10 mouse cellular contexts compared by ENCODE assay signal in the genomic region with DNA sequence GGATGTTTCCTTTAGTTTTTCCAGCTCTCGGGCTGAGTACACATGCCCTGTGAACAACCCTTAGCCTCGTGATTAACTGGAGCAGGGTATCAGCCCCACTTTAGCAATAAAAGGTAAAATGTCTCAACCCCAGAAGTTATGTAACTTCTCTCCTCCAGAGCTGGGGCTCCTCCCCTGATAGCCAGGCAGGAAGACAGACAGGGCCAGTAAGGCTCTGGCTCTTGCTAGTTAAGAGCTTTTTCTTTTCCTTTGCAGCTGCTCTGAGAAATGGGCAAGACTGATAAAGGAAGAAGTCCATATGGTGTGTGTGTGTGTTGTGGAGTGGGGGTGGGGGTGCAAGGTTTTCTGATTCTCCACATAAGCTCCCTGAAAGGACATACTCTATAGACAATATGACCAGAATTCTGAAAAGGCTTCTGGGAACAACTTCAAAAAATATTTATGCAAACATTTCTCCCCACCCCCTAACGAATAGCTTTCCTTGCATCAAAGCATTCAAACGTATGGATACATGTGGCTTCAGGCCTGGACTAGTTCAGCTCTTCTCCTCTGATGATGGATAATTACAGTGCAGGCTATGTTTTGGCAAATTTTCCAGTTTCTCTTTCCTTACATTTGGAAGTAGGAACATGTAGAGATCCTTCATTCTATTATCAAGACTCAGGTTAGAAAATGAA. TPM values are rescaled to one million over a fixed set of nuclear protein-coding genes. Genes with fewer than 3 reads are reported as not detected.
DNase-seq lines count a peak whose midpoint lies in the region; ATAC-seq and TF ChIP-seq lines count a peak whose summit lies in the region.
"Had no signal": no experiment of that assay in that cellular context is flagged by ENCODE, and none has a peak within 500 bp of the region (broad histone marks: within the 10 kb centered on the region; RNA-seq: fewer than 3 reads in every experiment).

No protein-coding gene starts in this region.

- no peaks in the 10 kb centered on the region for H3K36me3 ChIP-seq in heart, embryonic 11.5 days (ENCODE audit: control insufficient read depth, insufficient read depth, low read length)
- H3K36me3 ChIP-seq in intestine, postnatal 0 days (ENCODE audit: control insufficient read depth, insufficient read depth), result peaks cover 8% of the 10 kb centered on the region; the same call in 1 of the 2 replicates
- H3K36me3 ChIP-seq in midbrain, embryonic 16.5 days (ENCODE audit: control insufficient read depth, insufficient read depth, low read length), result no peaks in the 10 kb centered on the region

- H3K4me3 ChIP-seq in heart, embryonic 11.5 days (ENCODE audit: low read depth, low read length), result no peak overlapping the region
- no peak overlapping the region for H3K4me3 ChIP-seq in intestine, postnatal 0 days (ENCODE audit: low read depth, low read length)
- H3K4me3 ChIP-seq in midbrain, embryonic 16.5 days (ENCODE audit: low read depth, low read length), result no peak overlapping the region
- H3K4me3 ChIP-seq: neural tube, embryonic 13.5 days had no signal

- no peak overlapping the region for H3K4me2 ChIP-seq in heart, embryonic 11.5 days
- H3K4me2 ChIP-seq in intestine, postnatal 0 days (replicated peaks; ENCODE audit: low read depth), result no peak overlapping the region
- H3K4me2 ChIP-seq in midbrain, embryonic 16.5 days (ENCODE audit: low read length), result no peak overlapping the region
- H3K4me2 ChIP-seq: neural tube, embryonic 13.5 days had no signal

- 57% methylated on average over 4 of the region's 4 CpGs for WGBS in heart, embryonic 11.5 days (ENCODE audit: insufficient replicate concordance)
- WGBS in intestine, postnatal 0 days, result 20% methylated on average over 4 of the region's 4 CpGs
- WGBS in midbrain, embryonic 16.5 days, result 81% methylated on average over 4 of the region's 4 CpGs

- no peak for TF ChIP-seq CTCF in intestine, postnatal 0 days (IDR thresholded peaks at IDR 0.05; ENCODE audit: low read depth)

- H3K4me1 ChIP-seq in heart, embryonic 11.5 days (ENCODE audit: control insufficient read depth, insufficient read depth, low read length), result peaks cover 9% of the 10 kb centered on the region; the same call in 1 of the 2 replicates
- H3K4me1 ChIP-seq in intestine, postnatal 0 days (replicated peaks; ENCODE audit: control insufficient read depth, insufficient read depth, low read length), result peaks cover 34% of the 10 kb centered on the region
- no peaks in the 10 kb centered on the region for H3K4me1 ChIP-seq in midbrain, embryonic 16.5 days (ENCODE audit: control insufficient read depth, insufficient read depth, low read length)
- H3K4me1 ChIP-seq: neural tube, embryonic 13.5 days had no signal

- peak overlapping the region; percentile 25; the same call in 1 of the 2 replicates for H3K27ac ChIP-seq in heart, embryonic 11.5 days (ENCODE audit: low read depth, low read length)
- peak overlapping the region; percentile 65 for H3K27ac ChIP-seq in intestine, postnatal 0 days (ENCODE audit: low read depth, low read length)
- H3K27ac ChIP-seq in midbrain, embryonic 16.5 days (ENCODE audit: low read length), result no peak overlapping the region
- H3K27ac ChIP-seq: neural tube, embryonic 13.5 days had no signal

- ATAC-seq in heart, embryonic 11.5 days (replicated peaks; ENCODE audit: insufficient number of reproducible peaks, low FRiP score, low TSS enrichment), result no peak; the same call in 1 of the 2 replicates
- peak; percentile 91 for ATAC-seq in intestine, postnatal 0 days
- ATAC-seq in megakaryocyte, adult 5-6 weeks (ENCODE audit: poor library complexity, severe bottlenecking), result peak; percentile 78
- no peak for ATAC-seq in midbrain, embryonic 16.5 days

- no peak for DNase-seq in heart, postnatal 14 days
- DNase-seq in adipocyte (ENCODE audit: low spot score), result peak; percentile 92
- DNase-seq in gastrocnemius, adult 8-10 months (ENCODE audit: low spot score in 2 of 2), result no peak
- no peak for DNase-seq in ovary, postnatal 36 days (ENCODE audit: low spot score)
- DNase-seq: kidney, postnatal 10 days had no signal

- H3K27me3 ChIP-seq in heart, embryonic 11.5 days (ENCODE audit: control insufficient read depth, insufficient read depth, low read length), result no peaks in the 10 kb centered on the region
- H3K27me3 ChIP-seq in intestine, postnatal 0 days (replicated peaks; ENCODE audit: control insufficient read depth, insufficient read depth, low read length), result no peaks in the 10 kb centered on the region
- H3K27me3 ChIP-seq in midbrain, embryonic 16.5 days (ENCODE audit: control insufficient read depth, insufficient read depth, low read depth, low read length), result no peaks in the 10 kb centered on the region
- H3K27me3 ChIP-seq: neural tube, embryonic 13.5 days had no signal

- no peaks in the 10 kb centered on the region for H3K9me3 ChIP-seq in heart, embryonic 11.5 days (replicated peaks; ENCODE audit: control insufficient read depth, low read length)
- no peaks in the 10 kb centered on the region for H3K9me3 ChIP-seq in intestine, postnatal 0 days (ENCODE audit: control insufficient read depth)
- no peaks in the 10 kb centered on the region for H3K9me3 ChIP-seq in midbrain, embryonic 16.5 days (replicated peaks; ENCODE audit: control insufficient read depth, low read length, poor library complexity, severe bottlenecking)
- H3K9me3 ChIP-seq: neural tube, embryonic 13.5 days had no signal

- intact Hi-C loops in heart, postnatal 14 days (cut with DNase I), result loop anchor here (5.0 kb wide), 1 partner anchor 46 kb away; no protein-coding TSS in a partner anchor

- no peak overlapping the region for H3K9ac ChIP-seq in heart, embryonic 11.5 days (ENCODE audit: low read depth, low read length)
- H3K9ac ChIP-seq in intestine, postnatal 0 days (ENCODE audit: low read depth, low read length), result no peak overlapping the region
- no peak overlapping the region for H3K9ac ChIP-seq in midbrain, embryonic 16.5 days (ENCODE audit: low read depth, low read length)
- H3K9ac ChIP-seq: neural tube, embryonic 13.5 days had no signal

RNA-seq across cellular contexts. Expression of gene Dennd2d, which starts 14.0 kb away (rescaled TPM):
- 2.0 and 2.8 TPM in 2 replicates for polyA plus RNA-seq in heart, embryonic 11.5 days (2014; fragmentation: Nextera tagmentation; extraction: Ambion mirVana)
- total RNA-seq in heart, postnatal 14 days (2021), result under 1 TPM; 0.72 to 0.93 TPM
- polyA plus RNA-seq in intestine, postnatal 0 days (2015; fragmentation: Nextera tagmentation; extraction: Ambion mirVana), result 24.0 and 25.4 TPM in 2 replicates
- total RNA-seq in megakaryocyte, adult 5-6 weeks (2015), result 10.6 and 14.0 TPM in 2 replicates
- 20.3 and 20.7 TPM in 2 replicates for total RNA-seq in megakaryocyte, adult 5-6 weeks (2017)
- polyA plus RNA-seq in midbrain, embryonic 16.5 days (2015; fragmentation: Nextera tagmentation; extraction: Ambion mirVana), result 0.92 and 1.5 TPM in 2 replicates
- under 1 TPM in 1 of 4 experiments, not detected in 3; 0.59 TPM for total RNA-seq in gastrocnemius, adult 8-10 months (2022)

RNA-seq across cellular contexts. Expression of gene Dram2, which starts 51.4 kb away (rescaled TPM):
- 59.7 and 64.9 TPM in 2 replicates for polyA plus RNA-seq in heart, embryonic 11.5 days (2014; fragmentation: Nextera tagmentation; extraction: Ambion mirVana)
- total RNA-seq in heart, postnatal 14 days (2021), result 10 to 100 TPM; 82.1 to 92.4 TPM
- 122 and 131 TPM in 2 replicates for polyA plus RNA-seq in intestine, postnatal 0 days (2015; fragmentation: Nextera tagmentation; extraction: Ambion mirVana)
- 78.6 and 107 TPM in 2 replicates for total RNA-seq in megakaryocyte, adult 5-6 weeks (2015)
- 72.5 and 94.8 TPM in 2 replicates for total RNA-seq in megakaryocyte, adult 5-6 weeks (2017)
- polyA plus RNA-seq in midbrain, embryonic 16.5 days (2015; fragmentation: Nextera tagmentation; extraction: Ambion mirVana), result 67.1 and 67.2 TPM in 2 replicates
- 100 to 1,000 TPM; 105 to 127 (median 116) TPM for total RNA-seq in gastrocnemius, adult 8-10 months (2022)

RNA-seq across cellular contexts. Expression of gene Cept1, which starts 51.4 kb away (rescaled TPM):
- 34.8 and 35.5 TPM in 2 replicates for polyA plus RNA-seq in heart, embryonic 11.5 days (2014; fragmentation: Nextera tagmentation; extraction: Ambion mirVana)
- 10 to 100 TPM; 20.1 to 21.4 TPM for total RNA-seq in heart, postnatal 14 days (2021)
- polyA plus RNA-seq in intestine, postnatal 0 days (2015; fragmentation: Nextera tagmentation; extraction: Ambion mirVana), result 67.9 and 71.3 TPM in 2 replicates
- 69.6 and 74.0 TPM in 2 replicates for total RNA-seq in megakaryocyte, adult 5-6 weeks (2015)
- 104 and 122 TPM in 2 replicates for total RNA-seq in megakaryocyte, adult 5-6 weeks (2017)
- 47.8 and 51.1 TPM in 2 replicates for polyA plus RNA-seq in midbrain, embryonic 16.5 days (2015; fragmentation: Nextera tagmentation; extraction: Ambion mirVana)
- 10 to 100 TPM; 21.0 to 33.1 (median 30.7) TPM for total RNA-seq in gastrocnemius, adult 8-10 months (2022)

Comparison
In these comparisons a context has a peak if more than half of its experiments do, and no peak if none do; other contexts are left out.
1. ATAC-seq: peak in intestine, postnatal 0 days (single experiment) and megakaryocyte, adult 5-6 weeks (single experiment); none in heart, embryonic 11.5 days (single experiment) and midbrain, embryonic 16.5 days (single experiment).
2. RNA of gene Dennd2d, which starts 14.0 kb away (total RNA-seq): 10.6 to 20.7 TPM in megakaryocyte, adult 5-6 weeks; 0.72 to 0.93 TPM in heart, postnatal 14 days and 0.59 TPM in gastrocnemius, adult 8-10 months; every median in the first group is over 4 times any median in the second.